Mouse (Mus musculus): ENCODE data around the gene Pcsk5. TPM values are rescaled to one million over a fixed set of nuclear protein-coding genes. Genes with fewer than 3 reads are reported as not detected.

The Pcsk5 gene
- polyA plus RNA-seq, 1 experiment from 2014 or later = 11.9 TPM

GRCm38 (mm10) chr19:17819081-17819480 is 18.4 kb downstream of the Pcsk5 start:
- H3K27me3 ChIP-seq (ENCODE audit: control insufficient read depth, insufficient read depth, low read length) = no peaks in the 10 kb centered on the region
- H3K9ac ChIP-seq (replicated peaks; ENCODE audit: low read depth, low read length) = no peak overlapping the region
- H3K4me3 ChIP-seq (ENCODE audit: low read depth, low read length) = no peak overlapping the region
- no peaks in the 10 kb centered on the region for H3K9me3 ChIP-seq (ENCODE audit: control insufficient read depth, low read length)
- no peak overlapping the region for H3K27ac ChIP-seq (ENCODE audit: low read depth, low read length)
- H3K4me2 ChIP-seq (ENCODE audit: low read depth, low read length) = no peak overlapping the region
- 69% methylated on average over 5 of the region's 5 CpGs for whole genome bisulfite sequencing
- no peak for ATAC-seq (ENCODE audit: low read depth)
- no peaks in the 10 kb centered on the region for H3K36me3 ChIP-seq (ENCODE audit: control insufficient read depth, insufficient read depth, low read length)
- H3K4me1 ChIP-seq (ENCODE audit: control insufficient read depth, insufficient read depth, low read length) = no peaks in the 10 kb centered on the region

GRCm38 (mm10) chr19:17815062-17815461 is 22.4 kb downstream of the Pcsk5 start:
- H3K4me3 ChIP-seq (ENCODE audit: low read depth, low read length) = no peak overlapping the region
- ATAC-seq (ENCODE audit: low read depth) = no peak
- H3K4me1 ChIP-seq (ENCODE audit: control insufficient read depth, insufficient read depth, low read length) = no peaks in the 10 kb centered on the region
- H3K27ac ChIP-seq (ENCODE audit: low read depth, low read length) = no peak overlapping the region
- no peaks in the 10 kb centered on the region for H3K27me3 ChIP-seq (ENCODE audit: control insufficient read depth, insufficient read depth, low read length)
- H3K9me3 ChIP-seq (ENCODE audit: control insufficient read depth, low read length) = no peaks in the 10 kb centered on the region
- no peaks in the 10 kb centered on the region for H3K36me3 ChIP-seq (ENCODE audit: control insufficient read depth, insufficient read depth, low read length)
- H3K9ac ChIP-seq (replicated peaks; ENCODE audit: low read depth, low read length) = no peak overlapping the region
- no peak overlapping the region for H3K4me2 ChIP-seq (ENCODE audit: low read depth, low read length)
- 69% methylated on average over 3 of the region's 3 CpGs for WGBS

GRCm38 (mm10) chr19:17813449-17813990 is 23.9 kb downstream of the Pcsk5 start:
- WGBS = 77% methylated on average over 5 of the region's 5 CpGs
- no peak for ATAC-seq (ENCODE audit: low read depth)
- no peak overlapping the region for H3K9ac ChIP-seq (replicated peaks; ENCODE audit: low read depth, low read length)

GRCm38 (mm10) chr19:17812661-17813060 is 24.8 kb downstream of the Pcsk5 start:
- no peaks in the 10 kb centered on the region for H3K36me3 ChIP-seq (ENCODE audit: control insufficient read depth, insufficient read depth, low read length)
- H3K9me3 ChIP-seq (ENCODE audit: control insufficient read depth, low read length) = no peaks in the 10 kb centered on the region
- H3K27me3 ChIP-seq (ENCODE audit: control insufficient read depth, insufficient read depth, low read length) = no peaks in the 10 kb centered on the region
- whole genome bisulfite sequencing = 69% methylated on average over 7 of the region's 7 CpGs
- no peak overlapping the region for H3K9ac ChIP-seq (replicated peaks; ENCODE audit: low read depth, low read length)
- no peak overlapping the region for H3K27ac ChIP-seq (ENCODE audit: low read depth, low read length)
- H3K4me2 ChIP-seq (ENCODE audit: low read depth, low read length) = no peak overlapping the region
- no peak overlapping the region for H3K4me3 ChIP-seq (ENCODE audit: low read depth, low read length)
- H3K4me1 ChIP-seq (ENCODE audit: control insufficient read depth, insufficient read depth, low read length) = no peaks in the 10 kb centered on the region
- ATAC-seq (ENCODE audit: low read depth) = no peak

More at GRCm38 (mm10) chr19:17813449-17813990, 23.9 kb downstream of the Pcsk5 start:
- no peak overlapping the region for H3K27ac ChIP-seq (ENCODE audit: low read depth, low read length)
- H3K36me3 ChIP-seq (ENCODE audit: control insufficient read depth, insufficient read depth, low read length) = no peaks in the 10 kb centered on the region
- H3K4me3 ChIP-seq (ENCODE audit: low read depth, low read length) = no peak overlapping the region
- no peaks in the 10 kb centered on the region for H3K27me3 ChIP-seq (ENCODE audit: control insufficient read depth, insufficient read depth, low read length)
- H3K4me1 ChIP-seq (ENCODE audit: control insufficient read depth, insufficient read depth, low read length) = no peaks in the 10 kb centered on the region
- no peaks in the 10 kb centered on the region for H3K9me3 ChIP-seq (ENCODE audit: control insufficient read depth, low read length)
- no peak overlapping the region for H3K4me2 ChIP-seq (ENCODE audit: low read depth, low read length)

- Histone ChIP-seq H3K4me3 (ENCODE audit: low read depth, low read length) (no peak overlapping the region), H3K27ac (ENCODE audit: low read depth, low read length) (no peak overlapping the region), H3K9ac (replicated peaks; ENCODE audit: low read depth, low read length) (no peak overlapping the region), H3K36me3 (ENCODE audit: control insufficient read depth, insufficient read depth, low read length) (no peaks in the 10 kb centered on the region), H3K4me2 (ENCODE audit: low read depth, low read length) (no peak overlapping the region), H3K27me3 (ENCODE audit: control insufficient read depth, insufficient read depth, low read length) (no peaks in the 10 kb centered on the region), H3K4me1 (ENCODE audit: control insufficient read depth, insufficient read depth, low read length) (no peaks in the 10 kb centered on the region), H3K9me3 (ENCODE audit: control insufficient read depth, low read length) (no peaks in the 10 kb centered on the region)
- WGBS = 80% methylated on average over 5 of the region's 5 CpGs
- ATAC-seq (ENCODE audit: low read depth) = no peak
These were observed 30.8 kb downstream of the Pcsk5 start for GRCm38 (mm10) chr19:17806626-17807025.

- H3K36me3 ChIP-seq (ENCODE audit: control insufficient read depth, insufficient read depth, low read length) = no peaks in the 10 kb centered on the region
- H3K4me3 ChIP-seq (ENCODE audit: low read depth, low read length) = no peak overlapping the region
- H3K9ac ChIP-seq (replicated peaks; ENCODE audit: low read depth, low read length) = no peak overlapping the region
- no peak overlapping the region for H3K27ac ChIP-seq (ENCODE audit: low read depth, low read length)
- no peak overlapping the region for H3K4me2 ChIP-seq (ENCODE audit: low read depth, low read length)
- H3K27me3 ChIP-seq (ENCODE audit: control insufficient read depth, insufficient read depth, low read length) = no peaks in the 10 kb centered on the region
- no peak for ATAC-seq (ENCODE audit: low read depth)
- no peaks in the 10 kb centered on the region for H3K9me3 ChIP-seq (ENCODE audit: control insufficient read depth, low read length)
- no peaks in the 10 kb centered on the region for H3K4me1 ChIP-seq (ENCODE audit: control insufficient read depth, insufficient read depth, low read length)
- 94% methylated on average over 1 of the region's 1 CpGs for WGBS
These were observed 36.6 kb downstream of the Pcsk5 start for GRCm38 (mm10) chr19:17800798-17801197.

- H3K4me1 ChIP-seq (ENCODE audit: control insufficient read depth, insufficient read depth, low read length) = no peaks in the 10 kb centered on the region
- H3K4me3 ChIP-seq (ENCODE audit: low read depth, low read length) = no peak overlapping the region
- WGBS = 93% methylated on average over 4 of the region's 4 CpGs
- no peak overlapping the region for H3K9ac ChIP-seq (replicated peaks; ENCODE audit: low read depth, low read length)
- no peak for ATAC-seq (ENCODE audit: low read depth)
- no peaks in the 10 kb centered on the region for H3K9me3 ChIP-seq (ENCODE audit: control insufficient read depth, low read length)
- H3K27ac ChIP-seq (ENCODE audit: low read depth, low read length) = no peak overlapping the region
- H3K4me2 ChIP-seq (ENCODE audit: low read depth, low read length) = no peak overlapping the region
- H3K27me3 ChIP-seq (ENCODE audit: control insufficient read depth, insufficient read depth, low read length) = no peaks in the 10 kb centered on the region
- no peaks in the 10 kb centered on the region for H3K36me3 ChIP-seq (ENCODE audit: control insufficient read depth, insufficient read depth, low read length)
These were observed 37.8 kb downstream of the Pcsk5 start for GRCm38 (mm10) chr19:17799419-17800185.

- H3K27me3 ChIP-seq (ENCODE audit: control insufficient read depth, insufficient read depth, low read length) = no peaks in the 10 kb centered on the region
- no peak overlapping the region for H3K27ac ChIP-seq (ENCODE audit: low read depth, low read length)
- no peak overlapping the region for H3K4me2 ChIP-seq (ENCODE audit: low read depth, low read length)
- no peaks in the 10 kb centered on the region for H3K9me3 ChIP-seq (ENCODE audit: control insufficient read depth, low read length)
- H3K4me3 ChIP-seq (ENCODE audit: low read depth, low read length) = no peak overlapping the region
- H3K36me3 ChIP-seq (ENCODE audit: control insufficient read depth, insufficient read depth, low read length) = no peaks in the 10 kb centered on the region
- H3K4me1 ChIP-seq (ENCODE audit: control insufficient read depth, insufficient read depth, low read length) = no peaks in the 10 kb centered on the region
- no peak overlapping the region for H3K9ac ChIP-seq (replicated peaks; ENCODE audit: low read depth, low read length)
- WGBS = 83% methylated on average over 4 of the region's 4 CpGs
- ATAC-seq (ENCODE audit: low read depth) = no peak
These were observed 44.0 kb downstream of the Pcsk5 start for GRCm38 (mm10) chr19:17793457-17793856.

- Histone ChIP-seq H3K9me3 (ENCODE audit: control insufficient read depth, low read length) (no peaks in the 10 kb centered on the region), H3K4me2 (ENCODE audit: low read depth, low read length) (no peak overlapping the region), H3K36me3 (ENCODE audit: control insufficient read depth, insufficient read depth, low read length) (no peaks in the 10 kb centered on the region), H3K27me3 (ENCODE audit: control insufficient read depth, insufficient read depth, low read length) (no peaks in the 10 kb centered on the region), H3K4me1 (ENCODE audit: control insufficient read depth, insufficient read depth, low read length) (no peaks in the 10 kb centered on the region), H3K9ac (replicated peaks; ENCODE audit: low read depth, low read length) (no peak overlapping the region), H3K4me3 (ENCODE audit: low read depth, low read length) (no peak overlapping the region), H3K27ac (ENCODE audit: low read depth, low read length) (no peak overlapping the region)
- no peak for ATAC-seq (ENCODE audit: low read depth)
- WGBS = 92% methylated on average over 5 of the region's 5 CpGs
These were observed 45.9 kb downstream of the Pcsk5 start for GRCm38 (mm10) chr19:17791485-17792052.

All from neural tube, embryonic 14.5 days (tissue).